Mouse (Mus musculus): Measurements from ENCODE around the gene Alox5. TPM values are rescaled to one million over a fixed set of nuclear protein-coding genes. Genes with fewer than 3 reads are reported as not detected.

Gene Alox5
- total and polyA plus RNA-seq, 3 experiments: not detected

GRCm38 (mm10) chr6:116459232-116459631, 1.7 kb downstream of the Alox5 start:
- dilution Hi-C loops (cut with MboI; ENCODE audit: extremely low pct_ligation_motif_present, extremely low pct_unique_long_range_greater_than_20kb, low sequenced_read_pairs) (no loop called here), in situ Hi-C loops (cut with MboI; ENCODE audit: low pct_ligation_motif_present, low pct_unique_long_range_greater_than_20kb, low sequenced_read_pairs) (no loop called here)
- Histone ChIP-seq H3K4me1 (ENCODE audit: control insufficient read depth in 1 of 2, insufficient read depth in 2 of 2) (peaks cover 19 to 48% of the 10 kb centered on the region in 2 experiments; a peak in 3 of 4 replicates), H3K79me2 (replicated peaks; ENCODE audit: control insufficient read depth, extremely low read depth, insufficient read depth, poor library complexity, severe bottlenecking) (no peaks in the 10 kb centered on the region), H3K27me3 (replicated peaks) (no peaks in the 10 kb centered on the region), H3K36me3 (replicated peaks in 1 of 2; ENCODE audit: control insufficient read depth in 1 of 2, insufficient read depth in 1 of 2, low read length in 1 of 2) (no peaks in the 10 kb centered on the region), H3K4me2 (ENCODE audit: insufficient read depth, low read depth, poor library complexity, severe bottlenecking) (no peak overlapping the region), H3K9ac (ENCODE audit: insufficient read depth, low read depth) (no peak overlapping the region), H3K4me3 (replicated peaks in 1 of 3; ENCODE audit: low read depth in 2 of 3, low read length in 2 of 3, poor library complexity in 1 of 3) (no peak overlapping the region), H3K9me3 (replicated peaks; ENCODE audit: low read length) (peaks cover 5% of the 10 kb centered on the region), H3K27ac (ENCODE audit: insufficient read depth, low read depth) (no peak overlapping the region)
- no peak for DNase-seq (ENCODE audit: extremely low read depth)
- no peak for TF ChIP-seq ETS1 (conservative IDR thresholded peaks at IDR 0.05; ENCODE audit: low read depth, low read length)
- TF ChIP-seq ELF1 (IDR thresholded peaks at IDR 0.05; ENCODE audit: low read depth, low read length): no peak
- TF ChIP-seq CTCF (conservative IDR thresholded peaks at IDR 0.05 in 1 of 2, IDR thresholded peaks at IDR 0.05 in 1 of 2; ENCODE audit: low read depth in 2 of 2, low read length in 2 of 2): no peak
- no peak for TF ChIP-seq ZKSCAN1 (IDR thresholded peaks at IDR 0.05; ENCODE audit: borderline replicate concordance, low read depth, low read length)
- no peak for TF ChIP-seq RCOR1 (conservative IDR thresholded peaks at IDR 0.05; ENCODE audit: low read depth, low read length)
- TF ChIP-seq EP300 (IDR thresholded peaks at IDR 0.05; ENCODE audit: low read length): no peak
- no peak for TF ChIP-seq ZNF384 (IDR thresholded peaks at IDR 0.05; ENCODE audit: low read depth, low read length)
- no peak for TF ChIP-seq MAFK (IDR thresholded peaks at IDR 0.05; ENCODE audit: insufficient replicate concordance, low read length)

- Histone ChIP-seq H3K9ac (ENCODE audit: insufficient read depth, low read depth) (no peak overlapping the region), H3K79me2 (replicated peaks; ENCODE audit: control insufficient read depth, extremely low read depth, insufficient read depth, poor library complexity, severe bottlenecking) (no peaks in the 10 kb centered on the region), H3K27ac (ENCODE audit: insufficient read depth, low read depth) (no peak overlapping the region), H3K4me1 (ENCODE audit: control insufficient read depth in 1 of 2, insufficient read depth in 2 of 2) (peaks cover 19 to 48% of the 10 kb centered on the region in 2 experiments; a peak in 3 of 4 replicates), H3K36me3 (replicated peaks in 1 of 2; ENCODE audit: control insufficient read depth in 1 of 2, insufficient read depth in 1 of 2, low read length in 1 of 2) (no peaks in the 10 kb centered on the region), H3K4me3 (replicated peaks in 1 of 3; ENCODE audit: low read depth in 2 of 3, low read length in 2 of 3, poor library complexity in 1 of 3) (no peak overlapping the region), H3K4me2 (ENCODE audit: insufficient read depth, low read depth, poor library complexity, severe bottlenecking) (no peak overlapping the region; the same call in 1 of the 2 replicates), H3K27me3 (replicated peaks) (no peaks in the 10 kb centered on the region), H3K9me3 (replicated peaks; ENCODE audit: low read length) (peaks cover 5% of the 10 kb centered on the region)
- DNase-seq (ENCODE audit: extremely low read depth): no peak
- TF ChIP-seq ZNF384 (IDR thresholded peaks at IDR 0.05; ENCODE audit: low read depth, low read length) (0 out of 2 replicates have a peak, but pooled peaks have one; percentile 29), ELF1 (IDR thresholded peaks at IDR 0.05; ENCODE audit: low read depth, low read length) (peak; percentile 38; the same call in 1 of the 2 replicates), ZKSCAN1 (IDR thresholded peaks at IDR 0.05; ENCODE audit: borderline replicate concordance, low read depth, low read length) (no peak), EP300 (IDR thresholded peaks at IDR 0.05; ENCODE audit: low read length) (0 out of 2 replicates have a peak, but pooled peaks have one; percentile 40), HCFC1 (IDR thresholded peaks at IDR 0.05; ENCODE audit: low read depth, low read length) (no peak), NELFE (IDR thresholded peaks at IDR 0.05; ENCODE audit: low read depth, low read length) (no peak), E2F4 (IDR thresholded peaks at IDR 0.05; ENCODE audit: insufficient replicate concordance, low read depth, low read length) (no peak)
- dilution Hi-C loops (cut with MboI; ENCODE audit: extremely low pct_ligation_motif_present, extremely low pct_unique_long_range_greater_than_20kb, low sequenced_read_pairs): no loop called here
- in situ Hi-C loops (cut with MboI; ENCODE audit: low pct_ligation_motif_present, low pct_unique_long_range_greater_than_20kb, low sequenced_read_pairs): no loop called here
These were observed 2.2 kb downstream of the Alox5 start for GRCm38 (mm10) chr6:116458728-116459127.

- dilution Hi-C loops (cut with MboI; ENCODE audit: extremely low pct_ligation_motif_present, extremely low pct_unique_long_range_greater_than_20kb, low sequenced_read_pairs): no loop called here
- Histone ChIP-seq H3K27ac (ENCODE audit: insufficient read depth, low read depth) (no peak overlapping the region), H3K79me2 (replicated peaks; ENCODE audit: control insufficient read depth, extremely low read depth, insufficient read depth, poor library complexity, severe bottlenecking) (no peaks in the 10 kb centered on the region), H3K36me3 (replicated peaks in 1 of 2; ENCODE audit: control insufficient read depth in 1 of 2, insufficient read depth in 1 of 2, low read length in 1 of 2) (no peaks in the 10 kb centered on the region), H3K4me1 (ENCODE audit: control insufficient read depth in 1 of 2, insufficient read depth in 2 of 2) (peaks cover 14 to 33% of the 10 kb centered on the region in 2 experiments; a peak in 3 of 4 replicates), H3K4me3 (replicated peaks in 1 of 3; ENCODE audit: low read depth in 2 of 3, low read length in 2 of 3, poor library complexity in 1 of 3) (no peak overlapping the region), H3K27me3 (replicated peaks) (no peaks in the 10 kb centered on the region), H3K4me2 (ENCODE audit: insufficient read depth, low read depth, poor library complexity, severe bottlenecking) (no peak overlapping the region), H3K9me3 (replicated peaks; ENCODE audit: low read length) (peaks cover 5% of the 10 kb centered on the region), H3K9ac (ENCODE audit: insufficient read depth, low read depth) (no peak overlapping the region)
- no peak for DNase-seq (ENCODE audit: extremely low read depth)
- in situ Hi-C loops (cut with MboI; ENCODE audit: low pct_ligation_motif_present, low pct_unique_long_range_greater_than_20kb, low sequenced_read_pairs): no loop called here
- TF ChIP-seq EP300 (IDR thresholded peaks at IDR 0.05; ENCODE audit: low read length): no peak
- no peak for TF ChIP-seq MXI1 (IDR thresholded peaks at IDR 0.05; ENCODE audit: low read depth, low read length)
- TF ChIP-seq E2F4 (IDR thresholded peaks at IDR 0.05; ENCODE audit: insufficient replicate concordance, low read depth, low read length): no peak
- no peak for TF ChIP-seq POLR2A (IDR thresholded peaks at IDR 0.05; ENCODE audit: low read depth, low read length)
- peak in 1 of 2 experiments; percentile 34; a peak in 2 of 4 replicates for TF ChIP-seq CTCF (conservative IDR thresholded peaks at IDR 0.05 in 1 of 2, IDR thresholded peaks at IDR 0.05 in 1 of 2; ENCODE audit: low read depth in 2 of 2, low read length in 2 of 2)
- no peak for TF ChIP-seq POLR2AphosphoS2 (IDR thresholded peaks at IDR 0.05; ENCODE audit: low read depth, low read length)
- no peak for TF ChIP-seq ZC3H11A (IDR thresholded peaks at IDR 0.05; ENCODE audit: low read depth, low read length)
- no peak for TF ChIP-seq HCFC1 (IDR thresholded peaks at IDR 0.05; ENCODE audit: low read depth, low read length)
These were observed 4.5 kb downstream of the Alox5 start for GRCm38 (mm10) chr6:116456482-116456881.

Data from CH12.LX (cell line).